Mouse (Mus musculus) testis, adult 2 months (tissue): ENCODE measurements around the gene Zbtb22.

Experiments
- CTCF ChIP-seq: fragments of 200-500 bp; IDR thresholded peaks from 2 replicates; pipeline ENCODE4 v1.5.1; 2012; ENCODE audit warnings: low read depth, mild to moderate bottlenecking, inconsistent platforms, low read length, moderate library complexity; ENCODE audit not compliant: control insufficient read depth, insufficient read depth, insufficient replicate concordance
- POLR2A ChIP-seq: fragments of 200-500 bp; IDR thresholded peaks from 2 replicates; pipeline ENCODE4 v1.6.1; 2012; ENCODE audit warnings: low read depth, mild to moderate bottlenecking, inconsistent platforms, low read length, moderate library complexity; ENCODE audit not compliant: control insufficient read depth

GRCm38 (mm10) chr17:33913905-33914304, 1.8 kb upstream of the Zbtb22 start:
- TF ChIP-seq POLR2A, result no peak
- TF ChIP-seq CTCF, result no peak
